Mouse (Mus musculus) CH12.LX (cell line): ENCODE results near the gene Krtap3-3.

Experiments used
- CTCF ChIP-seq, 2 experiments: IDR thresholded peaks in 1 of 2; conservative IDR thresholded peaks in 1 of 2; 2 replicates each; pipeline ENCODE4 v1.5.1; 2011 to 2012; ENCODE audit warnings: low read depth in 2 of 2, low read length in 2 of 2, improper control_type of control experiment in 1 of 2, inconsistent platforms in 1 of 2, mild to moderate bottlenecking in 1 of 2, moderate library complexity in 1 of 2
- IRF4 ChIP-seq: IDR thresholded peaks from 2 replicates; pipeline ENCODE4 v1.6.1; 2014; ENCODE audit warnings: low read depth, mild to moderate bottlenecking, inconsistent platforms, low read length, improper control_type of control experiment
- NELFE ChIP-seq: IDR thresholded peaks from 2 replicates; pipeline ENCODE4 v1.6.1; 2011; ENCODE audit warnings: low read depth, low read length, improper control_type of control experiment
- PAX5 ChIP-seq: IDR thresholded peaks from 2 replicates; pipeline ENCODE4 v1.6.1; 2012; ENCODE audit warnings: low read length, inconsistent platforms, mixed read lengths
- POLR2A ChIP-seq: IDR thresholded peaks from 2 replicates; pipeline ENCODE4 v1.6.1; 2011; ENCODE audit warnings: low read depth, mild to moderate bottlenecking, improper control_type of control experiment, low read length
- RCOR1 ChIP-seq: conservative IDR thresholded peaks from 2 replicates; pipeline ENCODE4 v1.6.1; 2012; ENCODE audit warnings: low read depth, mild to moderate bottlenecking, inconsistent platforms, low read length, improper control_type of control experiment
- TCF12 ChIP-seq: IDR thresholded peaks from 2 replicates; pipeline ENCODE4 v1.6.1; 2014; ENCODE audit warnings: low read depth, mild to moderate bottlenecking, inconsistent platforms, low read length, improper control_type of control experiment
- ZC3H11A ChIP-seq: IDR thresholded peaks from 2 replicates; pipeline ENCODE4 v1.6.1; 2012; ENCODE audit warnings: low read depth, mild to moderate bottlenecking, inconsistent platforms, low read length, improper control_type of control experiment
- ZMIZ1 ChIP-seq: IDR thresholded peaks from 2 replicates; pipeline ENCODE4 v1.6.1; 2012; ENCODE audit warnings: low read depth, mild to moderate bottlenecking, inconsistent platforms, low read length, improper control_type of control experiment

GRCm38 (mm10) chr11:99547892-99548291, 2.8 kb downstream of the Krtap3-3 start:
- TF ChIP-seq RCOR1 (no peak), CTCF (conservative IDR thresholded peaks at IDR 0.05 in 1 of 2, IDR thresholded peaks at IDR 0.05 in 1 of 2; ENCODE audit: low read depth in 2 of 2, low read length in 2 of 2) (peak in 1 of 2 experiments; percentile 74; a peak in 2 of 4 replicates), POLR2A (no peak), ZMIZ1 (no peak), TCF12 (no peak), IRF4 (no peak), PAX5 (no peak), NELFE (no peak), ZC3H11A (0 out of 2 replicates have a peak, but pooled peaks have one; percentile 2)
